Mouse (Mus musculus): Measurements from ENCODE around the gene Foxj3. TPM values are rescaled to one million over a fixed set of nuclear protein-coding genes. Genes with fewer than 3 reads are reported as not detected.
"Not testable (repeated sequence)": the region's sequence is repeated elsewhere in the genome, so short reads cannot be mapped to it uniquely, and the experiment has no call there.

Foxj3 gene
- polyA plus RNA-seq, 1 experiment from 2014 or later: 23.8 TPM

GRCm38 (mm10) chr4:119628363-119628762, 91.6 kb downstream of the Foxj3 start:
- H3K9me3 ChIP-seq (replicated peaks); H3K27ac ChIP-seq; H3K4me3 ChIP-seq; H3K4me2 ChIP-seq; H3K27me3 ChIP-seq; H3K9ac ChIP-seq: not testable (repeated sequence)
- Histone ChIP-seq H3K4me1 (peaks cover 37% of the 10 kb centered on the region), H3K36me3 (ENCODE audit: poor library complexity, severe bottlenecking) (peaks cover 37% of the 10 kb centered on the region)
- WGBS: 77% methylated on average over 4 of the region's 4 CpGs
- ATAC-seq: peak; percentile 27; the same call in 1 of the 2 replicates

GRCm38 (mm10) chr4:119631115-119631919, 94.5 kb downstream of the Foxj3 start:
- H3K9ac ChIP-seq: peak overlapping the region; percentile 13; the same call in 1 of the 2 replicates
- peaks cover 46% of the 10 kb centered on the region for H3K4me1 ChIP-seq
- ATAC-seq: peak; percentile 68

GRCm38 (mm10) chr4:119632721-119633120, 95.9 kb downstream of the Foxj3 start:
- 61% methylated on average over 7 of the region's 7 CpGs for WGBS
- H3K4me1 ChIP-seq: peaks cover 35% of the 10 kb centered on the region
- peaks cover 15% of the 10 kb centered on the region for H3K36me3 ChIP-seq (ENCODE audit: poor library complexity, severe bottlenecking)
- ATAC-seq: no peak
- H3K27me3 ChIP-seq: no peaks in the 10 kb centered on the region
- no peak overlapping the region for H3K4me3 ChIP-seq
- no peaks in the 10 kb centered on the region for H3K9me3 ChIP-seq (replicated peaks)
- no peak overlapping the region for H3K4me2 ChIP-seq
- H3K9ac ChIP-seq: no peak overlapping the region
- H3K27ac ChIP-seq: peak overlapping the region; percentile 58

More at GRCm38 (mm10) chr4:119631115-119631919, 94.5 kb downstream of the Foxj3 start:
- Histone ChIP-seq H3K9me3 (replicated peaks) (no peaks in the 10 kb centered on the region), H3K36me3 (ENCODE audit: poor library complexity, severe bottlenecking) (peaks cover 17% of the 10 kb centered on the region), H3K4me3 (no peak overlapping the region), H3K4me2 (no peak overlapping the region), H3K27me3 (no peaks in the 10 kb centered on the region), H3K27ac (no peak overlapping the region)
- 79% methylated on average over 11 of the region's 11 CpGs for WGBS

GRCm38 (mm10) chr4:119633342-119633741, 96.5 kb downstream of the Foxj3 start:
- WGBS: 47% methylated on average over 7 of the region's 7 CpGs
- peak; percentile 46 for ATAC-seq
- peaks cover 15% of the 10 kb centered on the region for H3K36me3 ChIP-seq (ENCODE audit: poor library complexity, severe bottlenecking)
- no peaks in the 10 kb centered on the region for H3K27me3 ChIP-seq
- H3K9ac ChIP-seq: no peak overlapping the region
- no peak overlapping the region for H3K4me2 ChIP-seq
- H3K9me3 ChIP-seq (replicated peaks): no peaks in the 10 kb centered on the region
- peak overlapping the region; percentile 58 for H3K27ac ChIP-seq
- H3K4me3 ChIP-seq: no peak overlapping the region
- peaks cover 31% of the 10 kb centered on the region for H3K4me1 ChIP-seq

GRCm38 (mm10) chr4:119633948-119634347, 97.1 kb downstream of the Foxj3 start:
- Histone ChIP-seq H3K9me3 (replicated peaks) (no peaks in the 10 kb centered on the region), H3K4me3 (no peak overlapping the region), H3K36me3 (ENCODE audit: poor library complexity, severe bottlenecking) (peaks cover 14% of the 10 kb centered on the region), H3K4me2 (no peak overlapping the region), H3K27me3 (no peaks in the 10 kb centered on the region), H3K9ac (no peak overlapping the region), H3K27ac (no peak overlapping the region), H3K4me1 (peaks cover 31% of the 10 kb centered on the region)
- ATAC-seq: no peak
- WGBS: 86% methylated on average over 3 of the region's 3 CpGs

GRCm38 (mm10) chr4:119634908-119635660, 98.3 kb downstream of the Foxj3 start:
- H3K36me3 ChIP-seq (ENCODE audit: poor library complexity, severe bottlenecking): peaks cover 3% of the 10 kb centered on the region
- H3K4me3 ChIP-seq: no peak overlapping the region
- no peak overlapping the region for H3K9ac ChIP-seq
- H3K4me2 ChIP-seq: no peak overlapping the region
- no peak overlapping the region for H3K27ac ChIP-seq
- ATAC-seq: no peak
- no peaks in the 10 kb centered on the region for H3K9me3 ChIP-seq (replicated peaks)
- H3K4me1 ChIP-seq: peaks cover 31% of the 10 kb centered on the region
- 58% methylated on average over 6 of the region's 6 CpGs for WGBS
- H3K27me3 ChIP-seq: no peaks in the 10 kb centered on the region

GRCm38 (mm10) chr4:119635686-119636085, 98.9 kb downstream of the Foxj3 start:
- no peak overlapping the region for H3K4me2 ChIP-seq
- H3K4me1 ChIP-seq: peaks cover 31% of the 10 kb centered on the region
- H3K36me3 ChIP-seq (ENCODE audit: poor library complexity, severe bottlenecking): no peaks in the 10 kb centered on the region
- no peak overlapping the region for H3K9ac ChIP-seq
- no peaks in the 10 kb centered on the region for H3K9me3 ChIP-seq (replicated peaks)
- H3K27ac ChIP-seq: no peak overlapping the region
- no peak overlapping the region for H3K4me3 ChIP-seq
- no peak for ATAC-seq
- WGBS: 89% methylated on average over 8 of the region's 8 CpGs
- H3K27me3 ChIP-seq: no peaks in the 10 kb centered on the region

- H3K36me3 ChIP-seq (ENCODE audit: poor library complexity, severe bottlenecking): no peaks in the 10 kb centered on the region
- ATAC-seq: no peak
- no peaks in the 10 kb centered on the region for H3K27me3 ChIP-seq
- H3K4me1 ChIP-seq: peaks cover 27% of the 10 kb centered on the region
- no peak overlapping the region for H3K27ac ChIP-seq
- no peak overlapping the region for H3K4me3 ChIP-seq
- WGBS: 85% methylated on average over 7 of the region's 7 CpGs
- no peak overlapping the region for H3K4me2 ChIP-seq
- no peak overlapping the region for H3K9ac ChIP-seq
- no peaks in the 10 kb centered on the region for H3K9me3 ChIP-seq (replicated peaks)
Observed at GRCm38 (mm10) chr4:119636731-119637130, 99.9 kb downstream of the Foxj3 start.

GRCm38 (mm10) chr4:119637176-119637845, 100.5 kb downstream of the Foxj3 start, which contains the start of gene Guca2a:
Gene Guca2a, plus strand, starts transcription at chr4:119637704.
- ATAC-seq: no peak
- Histone ChIP-seq H3K9me3 (replicated peaks) (no peaks in the 10 kb centered on the region), H3K27me3 (no peaks in the 10 kb centered on the region), H3K4me3 (no peak within 1 kb of the TSS), H3K9ac (no peak within 1 kb of the TSS), H3K36me3 (ENCODE audit: poor library complexity, severe bottlenecking) (no peaks in the 10 kb centered on the region), H3K4me2 (no peak within 1 kb of the TSS), H3K27ac (no peak within 1 kb of the TSS), H3K4me1 (peaks cover 24% of the 10 kb centered on the region)
- 79% methylated on average over 4 of the region's 4 CpGs for whole genome bisulfite sequencing

GRCm38 (mm10) chr4:119637946-119638345, 101.1 kb downstream of the Foxj3 start:
- Histone ChIP-seq H3K27me3 (no peaks in the 10 kb centered on the region), H3K4me2 (no peak overlapping the region), H3K36me3 (ENCODE audit: poor library complexity, severe bottlenecking) (no peaks in the 10 kb centered on the region), H3K27ac (no peak overlapping the region), H3K9ac (no peak overlapping the region), H3K4me1 (peaks cover 18% of the 10 kb centered on the region), H3K4me3 (no peak overlapping the region), H3K9me3 (replicated peaks) (no peaks in the 10 kb centered on the region)
- 83% methylated on average over 6 of the region's 6 CpGs for whole genome bisulfite sequencing
- no peak for ATAC-seq

- no peaks in the 10 kb centered on the region for H3K27me3 ChIP-seq
- H3K4me2 ChIP-seq: no peak overlapping the region
- no peak for ATAC-seq
- H3K4me3 ChIP-seq: no peak overlapping the region
- peaks cover 11% of the 10 kb centered on the region for H3K4me1 ChIP-seq
- 63% methylated on average over 11 of the region's 11 CpGs for WGBS
- H3K9ac ChIP-seq: no peak overlapping the region
- no peak overlapping the region for H3K27ac ChIP-seq
- H3K9me3 ChIP-seq (replicated peaks): no peaks in the 10 kb centered on the region
- no peaks in the 10 kb centered on the region for H3K36me3 ChIP-seq (ENCODE audit: poor library complexity, severe bottlenecking)
Observed at GRCm38 (mm10) chr4:119638656-119639055, 101.9 kb downstream of the Foxj3 start.

GRCm38 (mm10) chr4:119642666-119643065, 105.9 kb downstream of the Foxj3 start:
- Histone ChIP-seq H3K36me3 (ENCODE audit: poor library complexity, severe bottlenecking) (no peaks in the 10 kb centered on the region), H3K9me3 (replicated peaks) (no peaks in the 10 kb centered on the region), H3K27me3 (no peaks in the 10 kb centered on the region), H3K4me2 (no peak overlapping the region), H3K27ac (no peak overlapping the region), H3K9ac (no peak overlapping the region), H3K4me1 (no peaks in the 10 kb centered on the region), H3K4me3 (no peak overlapping the region)
- 87% methylated on average over 4 of the region's 4 CpGs for WGBS
- ATAC-seq: no peak

Measured in forebrain, embryonic 13.5 days (tissue).